Mouse (Mus musculus) liver, embryonic 14.5 days (tissue): ENCODE measurements around the gene Ascl5. TPM values are rescaled to one million over a fixed set of nuclear protein-coding genes. Genes with fewer than 3 reads are reported as not detected.

Experiments used
- ATAC-seq: fragments of 200-750 bp; cut with Nextera tagmentation; 2 replicates; pipeline ENCODE4 v1.8.0; 2017; ENCODE audit warnings: moderate number of reproducible peaks, mild to moderate bottlenecking, moderate library complexity; ENCODE audit not compliant: insufficient read depth
- DNase-seq, 3 experiments: peaks; one replicate each; pipeline ENCODE4 v3.0.0-alpha.2; 2012 to 2013; ENCODE audit warnings: low read depth in 3 of 3, low spot score in 3 of 3
- H3K27ac ChIP-seq: fragments of 300-500 bp; sonication (generic); 2 replicates; pipeline ENCODE4 v1.5.1; 2014; ENCODE audit warnings: moderate library complexity, mild to moderate bottlenecking, control low read depth, inconsistent platforms
- H3K27me3 ChIP-seq: fragments of 300-500 bp; sonication (generic); 2 replicates; pipeline ENCODE4 v1.6.1; 2014; ENCODE audit warnings: mild to moderate bottlenecking, low read length, moderate library complexity; ENCODE audit not compliant: control insufficient read depth, insufficient read depth
- H3K36me3 ChIP-seq: fragments of 300-500 bp; sonication (generic); replicated peaks from 2 replicates; pipeline ENCODE4 v1.6.1; 2014; ENCODE audit warnings: low read depth; ENCODE audit not compliant: control insufficient read depth, insufficient read depth
- H3K4me1 ChIP-seq, 2 experiments: fragments of 200-500 bp in 1 of 2; fragments of 300-500 bp in 1 of 2; sonication (generic) in 1 of 2; replicated peaks; 2 replicates each; pipeline ENCODE4 v1.6.1; 2012 to 2014; ENCODE audit warnings: antibody characterized with exemption in 1 of 2, inconsistent platforms in 1 of 2, low read length in 1 of 2; ENCODE audit not compliant: control insufficient read depth in 2 of 2, insufficient read depth in 2 of 2
- H3K4me2 ChIP-seq: fragments of 300-500 bp; sonication (generic); 2 replicates; pipeline ENCODE4 v1.6.1; 2014; ENCODE audit warnings: low read depth, mild to moderate bottlenecking, control low read depth, moderate library complexity
- H3K4me3 ChIP-seq, 2 experiments: fragments of 200-500 bp in 1 of 2; fragments of 300-500 bp in 1 of 2; sonication (generic) in 1 of 2; 2 replicates each; pipeline ENCODE4 v1.5.1; 2012 to 2014; ENCODE audit warnings: low read depth in 2 of 2, low read length in 2 of 2, mild to moderate bottlenecking in 2 of 2, control low read depth in 1 of 2, inconsistent platforms in 1 of 2, moderate library complexity in 1 of 2; ENCODE audit not compliant: insufficient read depth in 1 of 2
- H3K9ac ChIP-seq: fragments of 300-500 bp; sonication (generic); replicated peaks from 2 replicates; pipeline ENCODE4 v1.6.1; 2014; ENCODE audit warnings: mild to moderate bottlenecking, control low read depth, moderate library complexity
- H3K9me3 ChIP-seq: fragments of 300-500 bp; sonication (generic); 2 replicates; pipeline ENCODE4 v1.6.1; 2016; ENCODE audit warnings: low read length, mixed read lengths; ENCODE audit not compliant: control insufficient read depth
- CTCF ChIP-seq: IDR thresholded peaks from 2 replicates; pipeline ENCODE4 v1.5.1; 2016; ENCODE audit warnings: antibody characterized with exemption, low read depth, control low read depth
- EP300 ChIP-seq: IDR thresholded peaks from 2 replicates; pipeline ENCODE4 v1.6.1; 2016; ENCODE audit warnings: antibody characterized with exemption, low read depth
- WGBS: fragments of 180-500 bp; shearing (Covaris S2); extraction: QIAGEN DNeasy Blood & Tissue Kit; methylation state at CpG from one replicate; pipeline ENCODE4 v1.1.7; 2014; ENCODE audit not compliant: insufficient replicate concordance; 5-methylcytosine and 5-hydroxymethylcytosine counted together
- polyA plus RNA-seq, 2 experiments: library from polyadenylated mRNA; depleted of rRNA in 1 of 2; stranded (reverse) in 1 of 2; unstranded in 1 of 2; fragments of >200 nt; fragmentation: Nextera tagmentation in 1 of 2; extraction: Ambion mirVana in 1 of 2; gene quantifications; 2 replicates each; pipeline versions ENCODE4 v1.2.1 to v1.2.3; 2012 to 2014

Gene Ascl5
- polyA plus RNA-seq, 2 experiments: not detected

- no peak overlapping the region for H3K4me2 ChIP-seq
- ATAC-seq: no peak
- no peaks in the 10 kb centered on the region for H3K36me3 ChIP-seq
- peaks cover 0 to 5% of the 10 kb centered on the region in 2 experiments; a peak in 2 of 4 replicates for H3K4me1 ChIP-seq
- H3K27me3 ChIP-seq: no peaks in the 10 kb centered on the region; the same call in 1 of the 2 replicates
- no peak overlapping the region for H3K27ac ChIP-seq
- H3K9ac ChIP-seq: no peak overlapping the region
- whole genome bisulfite sequencing: 58% methylated on average over 9 of the region's 9 CpGs
- DNase-seq: no peak
- H3K4me3 ChIP-seq: no peak overlapping the region
- TF ChIP-seq EP300: no peak
- no peak for TF ChIP-seq CTCF
- no peaks in the 10 kb centered on the region for H3K9me3 ChIP-seq
Observed at GRCm38 (mm10) chr1:136089368-136090165, 39.0 kb downstream of the Ascl5 start.

GRCm38 (mm10) chr1:136093726-136094125 lies 43.1 kb downstream of the Ascl5 start:
- 48% methylated on average over 3 of the region's 3 CpGs for WGBS
- DNase-seq (no peak), ATAC-seq (no peak)
- Histone ChIP-seq H3K4me3 (no peak overlapping the region), H3K27me3 (no peaks in the 10 kb centered on the region; the same call in 1 of the 2 replicates), H3K36me3 (no peaks in the 10 kb centered on the region), H3K27ac (no peak overlapping the region), H3K9me3 (no peaks in the 10 kb centered on the region), H3K4me1 (no peaks in the 10 kb centered on the region), H3K4me2 (no peak overlapping the region), H3K9ac (no peak overlapping the region)
- no peak for TF ChIP-seq CTCF
- TF ChIP-seq EP300: no peak

- Histone ChIP-seq H3K27ac (no peak overlapping the region), H3K9ac (no peak overlapping the region), H3K9me3 (no peaks in the 10 kb centered on the region), H3K4me1 (no peaks in the 10 kb centered on the region), H3K36me3 (no peaks in the 10 kb centered on the region), H3K4me3 (no peak overlapping the region), H3K4me2 (no peak overlapping the region), H3K27me3 (no peaks in the 10 kb centered on the region; the same call in 1 of the 2 replicates)
- TF ChIP-seq CTCF (no peak), EP300 (no peak)
- DNase-seq (no peak), ATAC-seq (no peak)
- WGBS: 64% methylated on average over 5 of the region's 5 CpGs
Observed at GRCm38 (mm10) chr1:136094807-136095206, 44.2 kb downstream of the Ascl5 start.

Other genes starting within 250 kb of the Ascl5 start
- gene Lad1, start 232.2 kb upstream of the Ascl5 start, polyA plus RNA-seq (2012; rRNA removed): 0.12 and 0.30 TPM in 2 replicates
- 0.13 and 0.14 TPM in 2 replicates for gene Lad1, start 232.2 kb upstream of the Ascl5 start, polyA plus RNA-seq (2014; fragmentation: Nextera tagmentation; extraction: Ambion mirVana)
- 0.16 and 0.68 TPM in 2 replicates for gene Tnnt2, start 214.4 kb upstream of the Ascl5 start, polyA plus RNA-seq (2012; rRNA removed)
- gene Tnnt2, start 214.4 kb upstream of the Ascl5 start, polyA plus RNA-seq (2014; fragmentation: Nextera tagmentation; extraction: Ambion mirVana): 0.19 and 0.39 TPM in 2 replicates
- 0.01 and 0.02 TPM in 2 replicates for gene Pkp1, start 131.6 kb upstream of the Ascl5 start, polyA plus RNA-seq (2012; rRNA removed)
- not detected in 2 replicates for gene Pkp1, start 131.6 kb upstream of the Ascl5 start, polyA plus RNA-seq (2014; fragmentation: Nextera tagmentation; extraction: Ambion mirVana)
- not detected in 2 replicates for gene Igfn1, start 44.5 kb upstream of the Ascl5 start, polyA plus RNA-seq (2012; rRNA removed)
- not detected in 2 replicates for gene Igfn1, start 44.5 kb upstream of the Ascl5 start, polyA plus RNA-seq (2014; fragmentation: Nextera tagmentation; extraction: Ambion mirVana)
- gene Tmem9, start 42.7 kb upstream of the Ascl5 start, polyA plus RNA-seq (2012; rRNA removed): 43.9 and 44.4 TPM in 2 replicates
- 42.4 and 44.2 TPM in 2 replicates for gene Tmem9, start 42.7 kb upstream of the Ascl5 start, polyA plus RNA-seq (2014; fragmentation: Nextera tagmentation; extraction: Ambion mirVana)
- 0.02 TPM in 1 of 2 replicates, not detected in the other for gene Cacna1s, start 1.9 kb downstream of the Ascl5 start, polyA plus RNA-seq (2012; rRNA removed)
- gene Cacna1s, start 1.9 kb downstream of the Ascl5 start, polyA plus RNA-seq (2014; fragmentation: Nextera tagmentation; extraction: Ambion mirVana): not detected in 2 replicates
- 1.8 and 2.2 TPM in 2 replicates for gene Kif21b, start 80.6 kb downstream of the Ascl5 start, polyA plus RNA-seq (2012; rRNA removed)
- gene Kif21b, start 80.6 kb downstream of the Ascl5 start, polyA plus RNA-seq (2014; fragmentation: Nextera tagmentation; extraction: Ambion mirVana): 1.0 and 1.2 TPM in 2 replicates
- gene Mroh3, start 162.0 kb downstream of the Ascl5 start, polyA plus RNA-seq (2012; rRNA removed): 0.05 TPM in 1 of 2 replicates, not detected in the other
- 0.15 and 0.23 TPM in 2 replicates for gene Mroh3, start 162.0 kb downstream of the Ascl5 start, polyA plus RNA-seq (2014; fragmentation: Nextera tagmentation; extraction: Ambion mirVana)
- 0.16 and 0.28 TPM in 2 replicates for gene Inava, start 183.5 kb downstream of the Ascl5 start, polyA plus RNA-seq (2012; rRNA removed)
- 0.13 and 0.36 TPM in 2 replicates for gene Inava, start 183.5 kb downstream of the Ascl5 start, polyA plus RNA-seq (2014; fragmentation: Nextera tagmentation; extraction: Ambion mirVana)
- gene Gpr25, start 210.1 kb downstream of the Ascl5 start, polyA plus RNA-seq (2012; rRNA removed): 0.06 TPM in 1 of 2 replicates, not detected in the other
- gene Gpr25, start 210.1 kb downstream of the Ascl5 start, polyA plus RNA-seq (2014; fragmentation: Nextera tagmentation; extraction: Ambion mirVana): not detected in 2 replicates